Mouse (Mus musculus) cerebellum, adult 11 months (tissue): ENCODE data around the gene Cited2.

Source experiments
- DNase-seq: peaks from one replicate; pipeline ENCODE4 v3.0.0; 2022

Gene Cited2

DNA sequence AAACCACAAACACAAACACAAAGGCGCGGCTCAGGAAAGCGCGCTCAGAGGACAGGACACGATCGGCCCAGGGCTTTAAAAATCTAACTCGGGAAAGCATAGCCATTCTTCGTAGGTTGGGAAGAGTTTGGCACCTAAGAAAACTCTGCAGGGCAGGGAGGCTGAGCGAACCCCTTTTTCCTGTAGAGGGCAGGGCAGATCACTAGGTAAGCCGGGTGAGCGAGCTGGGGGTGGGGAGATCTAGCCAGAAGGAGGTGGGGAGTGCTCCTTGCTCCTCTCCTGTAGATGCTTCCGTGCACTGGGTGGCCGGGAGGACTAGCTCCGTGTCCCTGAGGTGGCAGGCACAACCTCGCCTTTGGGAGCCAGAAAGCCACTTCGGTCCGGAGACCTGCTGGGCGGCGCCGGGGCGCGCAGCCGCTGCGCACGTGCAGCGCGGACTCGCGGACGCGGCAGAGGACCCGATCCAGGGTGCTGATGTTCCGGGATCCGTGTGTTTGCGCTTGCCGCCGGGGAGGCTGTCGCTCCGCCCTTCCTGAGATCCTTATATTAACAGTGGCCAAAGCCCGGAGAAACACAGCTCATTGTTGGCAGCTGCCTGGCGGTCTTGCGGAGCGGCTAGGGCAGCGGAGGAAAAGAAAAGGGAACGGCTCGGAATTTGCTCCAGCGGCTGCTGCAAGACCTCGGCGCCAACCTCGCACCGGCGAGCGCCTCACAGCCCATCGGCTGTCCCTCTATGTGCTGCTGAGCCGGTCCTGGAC is at the start of gene Cited2:
TSS of gene Cited2 (plus strand) at position 566 of the 758 bp plus-strand sequence.
- peak; percentile 98 for DNase-seq

DNA sequence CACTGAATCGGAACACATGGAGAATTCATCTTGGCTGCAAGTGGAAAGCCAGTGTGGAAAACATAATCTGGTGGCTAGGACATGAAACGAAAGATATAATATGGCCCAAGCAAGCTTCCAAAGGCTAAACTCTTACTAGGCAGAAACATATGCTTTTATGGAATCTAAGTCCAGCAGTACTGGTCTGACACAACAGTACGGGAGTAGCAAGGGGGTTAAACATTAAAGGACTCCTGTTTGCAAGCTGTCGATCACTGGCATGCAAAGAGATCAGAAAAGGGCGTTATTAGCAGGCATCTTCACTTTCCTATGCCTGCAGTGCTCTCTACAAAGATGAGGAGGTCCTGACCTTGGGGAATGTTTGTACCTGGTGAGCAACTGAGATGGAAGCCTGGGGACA is 48.6 kb upstream of the Cited2 start:
- DNase-seq: no peak

DNA sequence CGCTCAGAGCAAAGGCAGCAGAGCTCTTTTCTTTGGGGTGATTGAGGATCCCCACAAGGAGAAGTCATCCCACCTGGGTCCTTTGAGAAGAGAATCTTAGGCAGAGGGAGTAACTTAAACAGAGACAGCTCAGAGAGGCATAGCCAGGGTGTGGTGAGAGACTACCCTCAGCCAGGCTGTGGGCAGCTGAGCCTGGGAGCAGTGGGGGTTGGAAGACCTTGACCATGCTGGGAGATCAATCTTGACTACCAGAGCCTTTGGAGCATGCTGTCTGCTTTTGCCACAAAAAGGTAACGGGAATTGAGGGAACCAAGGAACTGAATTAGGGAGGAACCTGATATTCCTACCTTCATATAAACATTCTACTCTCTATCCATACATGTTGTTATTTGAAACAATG is 48.1 kb upstream of the Cited2 start:
- no peak for DNase-seq

DNA sequence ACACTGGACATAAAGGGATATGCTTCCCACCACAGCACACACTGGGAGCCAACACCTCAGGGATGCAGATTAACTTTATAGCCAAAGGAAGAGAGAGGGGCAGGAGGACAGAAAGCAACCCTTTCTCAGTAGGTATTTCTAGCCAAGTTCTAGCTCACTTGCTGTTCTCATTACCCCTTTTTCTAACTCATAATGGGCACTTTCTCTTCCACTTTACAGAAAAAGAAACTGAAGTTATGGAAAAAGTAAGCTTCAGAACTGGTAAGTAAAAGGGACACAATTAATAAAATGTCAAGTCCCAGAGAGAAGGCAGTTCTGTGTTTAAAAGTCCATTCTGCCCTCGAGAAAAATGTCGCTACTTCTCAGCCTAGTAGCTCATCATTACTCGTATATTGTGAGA is 46.6 kb upstream of the Cited2 start:
- no peak for DNase-seq

DNA sequence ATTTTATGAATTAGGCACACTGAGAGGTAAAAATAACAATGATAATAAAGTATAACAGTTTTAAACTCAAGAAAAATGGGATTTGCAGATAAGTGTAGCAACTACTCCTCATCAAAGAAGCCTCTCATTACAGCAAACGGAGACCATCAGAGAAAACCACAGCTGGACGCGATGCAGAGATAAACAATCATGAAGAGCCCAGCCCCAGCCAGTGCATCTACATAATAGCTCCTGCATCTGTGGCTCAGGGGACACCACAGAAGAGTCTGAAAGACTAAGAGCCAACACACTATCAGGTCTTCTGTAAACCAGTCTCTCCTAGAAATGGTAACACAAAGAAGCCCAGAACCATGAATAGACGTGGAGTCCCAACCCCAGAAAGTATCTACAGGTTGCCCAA is 45.7 kb upstream of the Cited2 start:
- DNase-seq: no peak

DNA sequence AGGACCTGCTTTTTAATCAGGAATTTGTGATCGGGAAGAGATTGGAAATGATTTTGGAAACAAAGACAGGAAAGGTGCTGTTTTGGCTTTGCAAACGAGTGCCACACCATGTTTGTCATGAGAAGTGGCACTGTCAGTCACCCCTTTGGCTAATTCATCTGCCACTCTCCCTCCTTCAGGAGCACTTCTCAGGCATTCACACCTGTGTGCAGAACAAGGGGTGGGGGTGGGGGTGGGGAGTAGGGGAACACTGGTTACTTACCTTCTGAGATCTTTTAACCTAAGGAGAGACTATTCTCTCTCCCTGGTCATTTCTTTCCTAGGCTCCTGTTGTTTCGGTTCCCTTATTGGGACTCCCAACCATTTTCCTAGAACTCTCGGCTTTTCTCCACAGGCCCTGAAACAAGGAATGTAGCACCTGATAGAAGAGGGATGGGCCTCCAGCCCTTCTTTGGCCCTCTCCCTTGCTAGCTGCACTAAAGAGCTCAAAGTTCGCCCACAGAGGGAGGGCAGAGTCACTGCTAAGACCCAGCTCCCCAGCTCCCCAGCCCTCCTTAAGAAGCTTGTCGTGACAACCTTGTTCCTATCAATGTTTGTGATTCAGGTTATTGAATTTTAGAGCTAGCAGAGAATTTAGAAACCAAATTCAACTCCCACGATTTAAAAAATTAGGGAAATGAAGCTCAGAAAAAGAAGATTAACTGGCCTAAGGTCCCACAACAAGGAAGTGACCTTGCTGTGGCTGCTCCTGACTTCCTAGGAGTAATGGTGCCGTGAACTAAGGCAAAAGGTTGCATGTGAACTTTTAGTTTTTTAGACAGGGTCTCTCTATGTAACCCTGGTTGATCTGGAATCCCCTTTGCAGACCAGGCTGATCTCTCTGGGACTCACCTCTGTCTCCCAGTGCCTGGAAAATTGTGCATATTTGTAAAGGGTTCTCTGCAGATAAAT is 42.3 kb upstream of the Cited2 start:
- no peak for DNase-seq

DNA sequence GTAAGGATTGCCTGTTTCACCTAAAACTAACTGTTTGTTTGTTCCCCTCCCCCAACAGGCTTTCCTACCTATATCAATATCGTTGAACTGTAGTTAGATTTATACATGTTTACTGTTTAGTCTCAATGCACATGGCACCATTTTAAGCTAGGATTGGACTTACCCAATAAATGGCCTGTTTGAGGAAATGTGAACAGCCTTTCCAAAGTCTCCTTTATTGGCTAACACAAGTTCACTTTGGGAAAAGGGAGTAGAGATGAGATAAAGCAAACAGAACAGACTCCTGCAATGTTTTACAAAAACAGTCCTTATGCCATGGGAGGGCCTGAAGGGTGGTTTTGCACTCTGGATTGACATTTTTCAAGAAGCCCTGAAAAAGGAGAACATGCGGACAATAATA is 41.6 kb upstream of the Cited2 start:
- no peak for DNase-seq

DNA sequence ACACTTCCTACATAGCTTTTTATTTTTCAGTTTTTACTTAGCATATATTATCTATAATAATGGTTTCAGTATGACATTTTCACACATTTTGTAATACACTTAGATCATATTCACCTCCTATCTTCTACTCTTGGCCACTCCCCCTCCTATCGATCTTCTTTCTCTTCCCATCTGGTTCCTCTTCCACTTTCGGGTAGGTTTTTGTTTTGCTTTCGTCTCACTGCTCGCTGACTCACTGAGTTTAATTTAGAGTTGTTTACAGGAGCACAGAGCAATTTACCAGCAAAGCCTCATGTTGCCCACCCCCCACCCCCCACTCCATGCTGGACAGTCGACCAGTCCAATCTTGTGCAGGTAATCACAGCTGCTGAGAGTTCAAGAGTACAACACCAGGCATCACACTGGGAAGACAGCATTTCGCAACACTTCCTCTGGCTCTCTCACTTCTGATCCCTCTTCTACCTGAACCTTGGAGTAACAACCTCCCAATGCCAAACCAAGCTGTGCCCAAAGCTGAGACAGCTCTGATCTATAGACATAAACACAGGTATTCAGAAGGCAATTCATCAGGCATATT is 39.1 kb upstream of the Cited2 start:
- DNase-seq: no peak

DNA sequence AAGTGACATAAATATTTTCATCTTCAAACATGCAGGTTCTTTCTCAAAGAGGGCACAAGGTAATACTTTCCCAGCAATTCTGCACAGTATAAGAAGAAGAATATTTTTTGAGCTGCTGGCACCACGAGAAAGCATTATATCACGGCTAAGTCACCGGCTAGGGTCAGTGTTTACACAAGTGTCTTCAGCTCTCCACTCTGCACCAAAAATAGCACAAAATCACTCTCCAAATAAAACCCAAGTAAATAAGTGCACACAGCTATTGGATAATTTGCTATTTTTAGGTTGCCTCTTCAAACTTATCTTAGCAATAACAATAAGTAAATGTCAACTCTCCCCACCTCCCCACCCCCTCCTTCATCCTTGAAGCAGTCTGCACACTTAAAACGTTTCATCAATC is 33.2 kb upstream of the Cited2 start:
- DNase-seq: no peak

DNA sequence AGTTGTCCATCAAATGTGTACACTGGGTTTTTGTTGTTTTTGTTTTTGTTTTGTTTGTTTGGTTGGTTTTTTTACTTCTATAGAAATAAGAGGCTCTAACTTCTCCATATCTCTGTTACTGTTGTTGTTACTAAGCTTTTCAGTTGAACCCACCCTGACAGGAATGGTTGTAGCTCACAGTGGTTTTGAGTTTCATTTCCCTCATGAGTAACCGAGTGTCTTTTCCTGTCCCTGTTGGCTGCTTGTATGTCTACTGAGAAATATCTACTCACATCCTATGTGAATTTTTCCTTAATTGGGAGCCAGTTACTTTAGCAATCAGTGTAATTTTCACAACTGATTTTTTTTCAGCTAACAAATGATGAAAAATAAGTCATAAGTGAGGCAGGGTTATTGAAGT is 31.3 kb upstream of the Cited2 start:
- no peak for DNase-seq

DNA sequence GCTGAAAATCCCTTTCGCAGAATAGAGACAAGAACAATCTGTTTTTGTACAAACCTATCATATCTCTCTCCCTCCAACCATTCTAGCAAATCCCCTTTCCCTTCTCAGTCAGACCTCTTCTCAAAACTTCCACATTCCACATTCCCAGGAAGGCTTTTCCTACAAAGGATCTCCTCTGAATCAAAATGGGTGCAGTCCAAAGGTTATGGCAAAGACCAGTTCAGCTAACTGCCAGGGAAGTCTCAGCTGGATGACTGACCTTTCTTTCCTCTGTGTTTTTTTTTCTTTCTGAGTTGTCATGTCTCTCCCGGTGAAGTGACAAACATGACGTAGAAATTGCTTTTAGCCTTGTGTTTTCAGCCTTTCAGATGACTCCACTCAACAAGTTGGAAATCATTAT is 27.2 kb upstream of the Cited2 start:
- no peak for DNase-seq

DNA sequence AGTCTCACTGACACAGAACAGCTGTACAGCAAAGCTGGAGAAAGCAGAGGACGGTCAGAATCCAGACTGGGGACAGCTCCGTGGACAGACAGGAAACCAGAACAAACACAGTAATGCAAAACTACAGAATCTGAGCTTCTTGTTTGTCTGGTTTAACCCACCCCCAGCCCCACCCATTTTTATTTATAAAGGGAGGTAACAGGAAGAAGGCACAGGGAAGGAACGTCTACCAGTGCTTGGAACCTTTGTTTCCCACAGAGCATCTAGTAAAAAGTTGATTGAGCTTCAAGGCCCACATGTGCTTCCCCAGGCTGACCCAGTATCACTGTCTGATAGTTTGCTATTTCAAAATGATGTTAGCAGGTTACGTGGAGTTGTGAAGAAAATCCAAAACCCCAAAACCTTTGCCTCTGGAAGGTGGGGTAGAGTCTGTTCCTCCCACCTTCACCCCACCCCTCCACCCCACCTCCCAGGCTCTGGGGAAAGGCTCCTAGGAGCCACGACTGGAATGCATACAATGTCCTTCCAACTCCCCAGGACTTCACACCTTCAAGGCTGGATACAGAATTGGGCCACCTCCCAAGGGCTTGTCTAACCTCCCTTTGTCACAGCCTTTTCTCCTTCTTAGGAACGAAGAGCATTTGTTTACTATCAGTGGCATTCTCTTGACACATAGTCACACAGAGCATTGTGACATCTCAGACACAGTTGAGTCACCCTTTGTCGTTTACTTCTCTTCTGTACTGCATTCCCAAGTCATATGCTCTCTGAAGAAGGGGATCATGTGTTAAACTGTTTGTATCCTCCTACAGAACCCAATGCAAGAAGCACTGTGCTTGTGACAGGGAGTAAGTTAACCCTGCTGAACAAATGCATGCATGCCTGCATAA is 25.4 kb upstream of the Cited2 start:
- no peak for DNase-seq

DNA sequence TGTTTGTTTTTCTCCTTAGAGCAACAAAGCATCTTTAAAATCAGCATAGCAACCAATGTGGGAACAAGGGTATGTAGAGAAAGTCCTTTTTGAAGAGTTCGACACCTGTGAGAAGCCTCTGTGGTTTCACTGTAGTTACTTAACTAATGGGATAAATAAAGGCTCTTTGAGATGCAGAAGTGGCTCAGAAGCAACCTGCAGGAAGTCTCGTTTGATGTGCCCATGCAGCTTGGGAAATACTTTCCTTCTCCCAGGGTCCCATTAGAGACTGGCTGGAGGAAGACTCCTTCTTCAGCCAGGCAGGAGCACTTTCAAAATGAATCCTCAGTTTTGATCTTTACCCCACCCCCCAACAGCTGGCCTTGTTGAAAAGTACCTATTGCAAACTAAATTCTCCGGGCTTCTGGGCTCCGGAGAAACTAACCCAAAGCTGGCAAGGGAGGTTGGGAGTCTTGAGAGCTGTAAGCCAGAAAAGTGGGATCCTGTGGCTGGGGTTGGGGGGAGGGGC is 17.5 kb upstream of the Cited2 start:
- no peak for DNase-seq

DNA sequence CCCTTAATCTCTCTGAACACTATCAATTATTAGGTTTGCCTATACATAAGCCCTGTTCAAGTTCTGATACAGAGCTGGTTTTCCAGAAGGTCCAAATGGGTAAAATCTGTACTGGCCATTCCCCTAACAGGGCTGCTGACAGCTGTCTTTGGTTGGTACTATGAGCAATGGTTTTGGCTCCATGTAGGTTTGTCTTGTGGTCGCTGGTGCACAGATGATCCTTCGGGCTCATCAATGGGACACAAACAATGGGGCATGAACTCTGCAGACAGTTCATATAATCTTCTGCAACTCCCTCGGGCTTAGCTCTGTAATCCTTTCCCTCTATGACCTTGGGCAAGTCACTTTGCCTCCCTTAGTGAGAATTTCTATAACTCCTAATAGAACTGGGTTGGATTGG is 12.3 kb upstream of the Cited2 start:
- DNase-seq: no peak

DNA sequence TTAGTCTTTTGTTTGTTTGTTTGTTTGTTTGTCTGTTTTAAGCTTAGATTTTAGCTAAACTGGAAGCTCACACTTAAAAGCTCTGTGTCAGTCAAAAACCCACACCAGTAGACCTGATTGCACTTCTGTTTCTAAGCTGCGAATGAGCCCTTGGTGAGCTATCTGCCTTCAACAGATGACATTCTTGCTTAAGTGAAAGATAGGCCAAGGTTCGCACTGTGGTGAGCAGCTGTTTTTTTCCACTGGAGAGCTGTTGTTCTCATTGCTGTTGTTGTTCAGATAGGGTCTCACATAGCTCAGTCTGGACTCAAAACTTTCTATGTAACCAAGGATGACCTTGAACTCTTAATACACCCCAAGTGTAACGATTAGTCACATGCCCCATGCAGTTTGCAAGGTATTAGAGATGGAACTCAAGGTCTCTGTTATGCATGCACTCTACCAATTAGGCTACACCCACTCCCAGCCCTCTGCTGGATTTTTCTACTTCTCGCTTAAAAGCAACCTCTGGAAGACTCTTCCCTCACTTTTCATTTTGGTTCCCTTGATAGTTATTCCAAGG is 3.9 kb upstream of the Cited2 start:
- no peak for DNase-seq

DNA sequence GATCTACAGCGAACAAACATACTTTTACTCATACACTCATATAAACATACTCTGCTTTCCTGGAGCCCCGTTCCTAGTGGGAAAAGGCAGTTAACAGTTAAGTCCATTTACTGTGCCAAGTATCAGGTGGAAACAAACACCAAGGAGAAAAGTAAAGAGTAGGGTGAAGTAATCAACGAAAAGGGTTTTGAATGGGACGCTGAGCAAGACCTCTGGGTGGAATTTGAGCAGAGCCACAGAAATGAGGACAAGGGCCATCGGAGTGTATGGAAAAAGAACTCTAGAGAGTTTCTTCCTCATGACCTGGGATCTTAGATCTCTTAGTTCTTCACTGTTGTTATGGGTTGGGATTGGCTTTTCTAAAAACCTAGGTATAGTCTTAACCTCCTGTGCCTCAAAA is 3.4 kb upstream of the Cited2 start:
- no peak for DNase-seq

DNA sequence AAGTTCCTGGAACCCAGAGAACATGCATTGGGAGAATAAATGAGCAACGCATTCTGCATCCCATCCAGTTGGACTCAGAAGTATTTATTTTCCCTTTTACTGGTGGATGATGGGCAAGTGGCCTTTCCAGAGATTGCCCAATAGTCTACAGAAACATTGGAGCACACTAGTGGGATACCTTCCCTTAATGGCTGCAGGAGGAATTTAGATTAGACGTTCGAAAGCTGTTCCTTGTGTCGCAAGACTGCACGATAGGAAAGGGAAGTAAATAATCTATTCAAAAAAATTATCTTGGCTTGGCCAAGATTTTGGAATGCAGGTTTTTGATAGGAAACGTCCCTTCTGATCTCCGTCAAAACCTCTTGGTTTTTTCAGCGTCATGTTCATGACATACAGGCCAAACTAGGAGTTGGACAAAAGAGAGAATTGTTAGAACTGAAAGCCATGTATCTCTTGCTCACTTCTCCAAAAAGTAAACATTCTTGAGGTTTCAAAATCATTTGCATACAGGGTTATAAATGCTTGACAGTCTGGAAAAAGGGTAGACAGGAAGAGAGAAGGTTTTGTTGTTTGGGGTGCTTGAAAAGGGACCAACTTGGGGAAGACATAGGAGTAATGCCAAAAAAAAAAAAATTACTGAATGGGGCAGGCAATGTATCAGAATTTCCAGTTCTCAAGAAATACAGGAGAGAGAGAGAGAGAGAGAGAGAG is 2.0 kb upstream of the Cited2 start:
- no peak for DNase-seq

DNA sequence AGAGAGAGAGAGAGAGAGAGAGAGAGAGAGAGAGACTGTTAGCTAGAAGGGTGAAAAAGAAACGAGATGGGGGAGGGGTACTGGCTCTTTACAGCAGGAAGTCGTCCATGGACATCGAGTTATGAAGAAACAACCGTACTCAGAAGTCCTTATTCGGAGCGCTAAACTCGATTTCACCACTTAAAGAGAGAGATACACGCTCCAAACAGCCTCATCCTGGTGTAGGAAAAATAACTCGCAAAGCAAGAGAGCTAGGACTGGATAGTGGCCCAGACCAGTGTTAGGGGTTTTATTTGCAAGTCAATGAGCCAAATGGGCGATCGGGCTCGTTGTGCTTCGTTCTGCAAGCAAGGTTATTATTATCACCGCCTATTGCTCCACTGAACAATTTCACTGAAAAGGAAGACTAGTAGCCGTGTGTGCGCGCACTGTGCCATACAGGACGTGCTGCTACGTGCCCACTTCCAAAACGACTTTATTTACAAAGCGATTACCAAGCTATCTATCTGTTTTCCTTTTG is 1.4 kb upstream of the Cited2 start:
- DNase-seq: no peak

DNA sequence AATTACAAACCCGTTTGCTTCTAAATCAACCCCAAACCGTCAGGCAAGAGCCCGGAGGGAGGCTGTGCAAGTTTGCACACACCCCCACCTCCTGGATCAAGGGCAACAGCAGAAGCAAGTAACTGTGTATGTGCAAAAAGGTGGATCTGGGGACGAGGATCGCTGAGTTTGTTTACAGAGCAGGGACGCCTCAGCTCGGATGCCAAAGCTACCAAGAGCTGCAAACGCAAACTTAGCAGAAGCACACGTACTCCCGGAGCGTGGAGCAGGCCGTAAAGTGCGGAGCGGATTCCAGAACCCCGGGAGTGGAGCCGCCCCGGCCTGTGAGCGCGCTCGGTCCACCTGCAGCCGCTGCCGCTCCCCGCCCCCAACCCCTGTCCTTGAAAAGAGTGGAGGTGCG is 860 bp upstream of the Cited2 start:
- peak; percentile 95 for DNase-seq

DNA sequence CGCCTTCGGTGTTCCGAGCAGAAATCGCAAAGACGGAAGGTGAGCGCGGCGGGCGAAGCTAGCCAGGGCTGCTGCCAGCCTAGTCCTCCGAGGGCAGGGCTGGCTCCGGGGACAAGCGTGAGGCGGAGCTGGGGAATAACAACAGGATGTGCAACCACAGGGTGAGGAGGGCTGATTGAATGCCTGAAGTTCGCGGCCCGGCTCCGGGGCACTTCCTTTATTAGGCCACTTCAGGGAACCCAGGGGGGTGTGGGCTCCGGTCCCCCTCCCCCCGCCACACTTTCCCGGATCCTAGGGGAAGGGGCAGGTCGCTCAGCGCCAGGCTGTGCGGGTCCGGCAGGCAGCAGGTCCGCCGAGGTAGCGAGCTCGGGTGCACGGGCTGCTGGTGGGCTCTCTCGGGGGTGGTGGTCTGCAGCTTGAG is 413 bp downstream of the Cited2 start:
- no peak for DNase-seq
